16 mouse cellular contexts compared by ENCODE assay signal in genomic region chr4:82704079-82704830, GRCm38 (mm10). TPM values are rescaled to one million over a fixed set of nuclear protein-coding genes. Genes with fewer than 3 reads are reported as not detected.
A peak's percentile ranks its signal among the peaks of the same experiment; 100 is the strongest.
DNase-seq lines count a peak whose midpoint lies in the region; ATAC-seq lines count a peak whose summit lies in the region.
"Had no signal": no experiment of that assay in that cellular context is flagged by ENCODE, and none has a peak within 500 bp of the region (broad histone marks: within the 10 kb centered on the region; RNA-seq: fewer than 3 reads in every experiment).

No protein-coding gene starts in this region.

- H3K27ac ChIP-seq in heart, embryonic 10.5 days, result peak overlapping the region; percentile 80; the same call in 1 of the 2 replicates
- H3K27ac ChIP-seq in forebrain, embryonic 10.5 days, result peak overlapping the region; percentile 84
- H3K27ac ChIP-seq in hindbrain, embryonic 14.5 days, result peak overlapping the region; percentile 82
- no peak overlapping the region for H3K27ac ChIP-seq in neural tube, embryonic 12.5 days
- H3K27ac ChIP-seq: limb, embryonic 13.5 days; stomach, postnatal 0 days had no signal

- H3K36me3 ChIP-seq in heart, embryonic 10.5 days, result no peaks in the 10 kb centered on the region
- H3K36me3 ChIP-seq in forebrain, embryonic 10.5 days (replicated peaks), result no peaks in the 10 kb centered on the region
- H3K36me3 ChIP-seq in hindbrain, embryonic 14.5 days (replicated peaks; ENCODE audit: control insufficient read depth, insufficient read depth), result no peaks in the 10 kb centered on the region
- H3K36me3 ChIP-seq in neural tube, embryonic 12.5 days, result no peaks in the 10 kb centered on the region
- H3K36me3 ChIP-seq: limb, embryonic 13.5 days had no signal

- 72% methylated on average over 19 of the region's 19 CpGs for WGBS in heart, embryonic 10.5 days
- 82% methylated on average over 19 of the region's 19 CpGs for WGBS in forebrain, embryonic 10.5 days
- WGBS in hindbrain, embryonic 14.5 days, result 29% methylated on average over 19 of the region's 19 CpGs
- 31% methylated on average over 19 of the region's 19 CpGs for WGBS in neural tube, embryonic 12.5 days

- H3K4me1 ChIP-seq in heart, embryonic 10.5 days, result peaks cover 66% of the 10 kb centered on the region
- H3K4me1 ChIP-seq in forebrain, embryonic 10.5 days, result peaks cover 64% of the 10 kb centered on the region
- peaks cover 28% of the 10 kb centered on the region for H3K4me1 ChIP-seq in hindbrain, embryonic 14.5 days (replicated peaks; ENCODE audit: control insufficient read depth, insufficient read depth, low read length)
- peaks cover 24% of the 10 kb centered on the region for H3K4me1 ChIP-seq in neural tube, embryonic 12.5 days

- peak overlapping the region; percentile 37; the same call in 1 of the 2 replicates for H3K9ac ChIP-seq in hindbrain, embryonic 14.5 days
- H3K9ac ChIP-seq in neural tube, embryonic 12.5 days, result no peak overlapping the region
- H3K9ac ChIP-seq: limb, embryonic 13.5 days had no signal

- no peak overlapping the region for H3K4me3 ChIP-seq in heart, embryonic 10.5 days
- H3K4me3 ChIP-seq in forebrain, embryonic 10.5 days, result peak overlapping the region; percentile 8; the same call in 1 of the 2 replicates
- H3K4me3 ChIP-seq in hindbrain, embryonic 14.5 days (replicated peaks; ENCODE audit: low read length), result peak overlapping the region; percentile 16
- 0 out of 2 replicates have a peak overlapping the region, but pooled peaks have one; percentile 5 for H3K4me3 ChIP-seq in neural tube, embryonic 12.5 days
- H3K4me3 ChIP-seq: erythroblast, embryonic 14.5 days; limb, embryonic 13.5 days had no signal

- peak; percentile 42; the same call in 1 of the 2 replicates for ATAC-seq in hindbrain, embryonic 14.5 days (ENCODE audit: low FRiP score)
- peak; percentile 72 for ATAC-seq in neural tube, embryonic 12.5 days (ENCODE audit: low FRiP score, low read depth)
- ATAC-seq in erythroid progenitor cell, adult 5-6 weeks (replicated peaks; ENCODE audit: low FRiP score, poor library complexity, severe bottlenecking), result no peak
- ATAC-seq: activated CD4-positive, CD25-positive, alpha-beta regulatory T cell, adult 4 months had no signal

- DNase-seq in heart, embryonic 10.5 days (ENCODE audit: low spot score), result peak; percentile 66
- no peak for DNase-seq in heart, adult 8-10 months (ENCODE audit: low spot score)
- DNase-seq in forebrain, embryonic 10.5 days (ENCODE audit: extremely low spot score, low spot score), result no peak
- no peak for DNase-seq in hindbrain, embryonic 14.5 days (ENCODE audit: low spot score)
- no peak for DNase-seq in frontal cortex, postnatal 36 days (ENCODE audit: low spot score in 2 of 2)
- no peak for DNase-seq in thymus, postnatal 4 days
- DNase-seq: heart, adult 18-20 months; heart, postnatal 4 days; lung, adult 2 months had no signal

- H3K4me2 ChIP-seq in hindbrain, embryonic 14.5 days (replicated peaks), result peak overlapping the region; percentile 45
- peak overlapping the region; percentile 46 for H3K4me2 ChIP-seq in neural tube, embryonic 12.5 days (replicated peaks)
- H3K4me2 ChIP-seq: limb, embryonic 13.5 days had no signal

- no peaks in the 10 kb centered on the region for H3K27me3 ChIP-seq in heart, embryonic 10.5 days (ENCODE audit: insufficient read depth, poor library complexity, severe bottlenecking)
- H3K27me3 ChIP-seq in forebrain, embryonic 10.5 days (ENCODE audit: poor library complexity, severe bottlenecking), result peaks cover 6% of the 10 kb centered on the region; the same call in 1 of the 2 replicates
- no peaks in the 10 kb centered on the region for H3K27me3 ChIP-seq in hindbrain, embryonic 14.5 days (ENCODE audit: control insufficient read depth, insufficient read depth, low read length)
- no peaks in the 10 kb centered on the region for H3K27me3 ChIP-seq in neural tube, embryonic 12.5 days (replicated peaks)
- H3K27me3 ChIP-seq: limb, embryonic 13.5 days had no signal

- no peaks in the 10 kb centered on the region for H3K9me3 ChIP-seq in heart, embryonic 10.5 days
- H3K9me3 ChIP-seq in forebrain, embryonic 10.5 days, result no peaks in the 10 kb centered on the region
- H3K9me3 ChIP-seq in hindbrain, embryonic 14.5 days (ENCODE audit: control insufficient read depth, low read length), result no peaks in the 10 kb centered on the region
- no peaks in the 10 kb centered on the region for H3K9me3 ChIP-seq in neural tube, embryonic 12.5 days
- H3K9me3 ChIP-seq: limb, embryonic 13.5 days had no signal

RNA-seq across cellular contexts. Expression of gene Nfib, which starts 1.3 kb away (rescaled TPM):
- polyA plus RNA-seq in heart, embryonic 10.5 days (2016; fragmentation: Nextera tagmentation; extraction: Ambion mirVana), result 38.1 and 38.9 TPM in 2 replicates
- total RNA-seq in heart, adult 8-10 months (2022), result 100 to 1,000 TPM; 115 to 138 (median 131) TPM
- polyA plus RNA-seq in forebrain, embryonic 10.5 days (2016; fragmentation: Nextera tagmentation; extraction: Ambion mirVana), result 16.0 and 21.8 TPM in 2 replicates
- polyA plus RNA-seq in hindbrain, embryonic 14.5 days (2014; fragmentation: Nextera tagmentation; extraction: Ambion mirVana), result 75.7 and 90.8 TPM in 2 replicates
- polyA plus RNA-seq in neural tube, embryonic 12.5 days (2016; fragmentation: Nextera tagmentation; extraction: Ambion mirVana), result 51.0 and 51.3 TPM in 2 replicates
- total RNA-seq in erythroid progenitor cell, adult 5-6 weeks (2015; ENCODE audit: low replicate concordance), result 1.3 TPM in 1 of 2 replicates, not detected in the other
- not detected in 2 replicates for total RNA-seq in erythroid progenitor cell, adult 5-6 weeks (2017; ENCODE audit: low replicate concordance)
- total RNA-seq: MEL had no signal
- polyA plus RNA-seq: erythroblast, embryonic 14.5 days had no signal
